Comparison of ENCODE assay signal across 9 mouse cellular contexts in the genomic region with DNA sequence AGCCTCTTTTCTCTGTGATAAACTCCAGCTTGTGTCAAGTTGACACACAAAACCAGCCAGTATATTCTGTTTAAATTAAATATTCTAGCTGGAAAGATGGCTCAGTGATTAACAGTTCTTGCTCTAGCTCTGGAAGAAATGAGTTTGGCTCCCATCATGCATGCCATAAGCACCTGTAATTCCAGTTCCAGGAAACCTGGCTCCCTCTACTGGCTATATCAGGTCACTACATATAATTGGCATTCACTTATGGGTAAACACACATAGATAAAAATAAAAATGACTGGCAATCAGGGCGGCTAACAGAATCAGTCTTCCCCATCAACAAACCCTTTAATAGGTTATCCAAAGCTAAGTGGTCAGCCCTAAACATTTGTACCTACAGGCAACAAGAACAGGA.
A peak's percentile ranks its signal among the peaks of the same experiment; 100 is the strongest.
DNase-seq lines count a peak whose midpoint lies in the region; ATAC-seq and TF ChIP-seq lines count a peak whose summit lies in the region.
"Had no signal": no experiment of that assay in that cellular context is flagged by ENCODE, and none has a peak within 500 bp of the region (broad histone marks: within the 10 kb centered on the region; RNA-seq: fewer than 3 reads in every experiment).

No protein-coding gene starts in this region.

- no peak for ATAC-seq in intestine, postnatal 0 days
- ATAC-seq in intestine, embryonic 15.5 days: no peak
- ATAC-seq: activated CD4-positive, CD25-positive, alpha-beta regulatory T cell, adult 4 months had no signal

- no peak for TF ChIP-seq POLR2A in thymus, adult 2 months (IDR thresholded peaks at IDR 0.05; ENCODE audit: control insufficient read depth, extremely low read depth, insufficient read depth, low read length, poor library complexity)
- TF ChIP-seq POLR2A in cortical plate, adult 2 months (IDR thresholded peaks at IDR 0.05; ENCODE audit: extremely low read depth, insufficient read depth, low read length): no peak

- H3K4me1 ChIP-seq in intestine, postnatal 0 days (replicated peaks; ENCODE audit: control insufficient read depth, insufficient read depth, low read length): no peaks in the 10 kb centered on the region
- H3K4me1 ChIP-seq in intestine, embryonic 15.5 days (replicated peaks): no peaks in the 10 kb centered on the region
- no peaks in the 10 kb centered on the region for H3K4me1 ChIP-seq in thymus, adult 2 months (replicated peaks; ENCODE audit: control insufficient read depth, insufficient read depth, low read length)
- H3K4me1 ChIP-seq in cortical plate, adult 2 months (ENCODE audit: control insufficient read depth, insufficient read depth, low read length): no peaks in the 10 kb centered on the region
- H3K4me1 ChIP-seq in heart, embryonic 10.5 days: no peaks in the 10 kb centered on the region

- H3K27ac ChIP-seq in intestine, postnatal 0 days (ENCODE audit: low read depth, low read length): no peak overlapping the region
- H3K27ac ChIP-seq in intestine, embryonic 15.5 days: no peak overlapping the region
- no peak overlapping the region for H3K27ac ChIP-seq in thymus, adult 2 months (ENCODE audit: control insufficient read depth, insufficient read depth, low read length)
- no peak overlapping the region for H3K27ac ChIP-seq in cortical plate, adult 2 months (ENCODE audit: insufficient read depth, low read length)
- H3K27ac ChIP-seq in heart, embryonic 10.5 days: no peak overlapping the region

- peak; percentile 3 for DNase-seq in thymus, postnatal 0 days (ENCODE audit: low spot score)
- no peak for DNase-seq in thymus, adult 2 months
- no peak for DNase-seq in spleen, adult 12 weeks (ENCODE audit: low spot score)
- no peak for DNase-seq in heart, embryonic 10.5 days (ENCODE audit: low spot score)
- DNase-seq: right cerebral cortex, postnatal 4 days had no signal

- no peaks in the 10 kb centered on the region for H3K9me3 ChIP-seq in intestine, postnatal 0 days (ENCODE audit: control insufficient read depth)
- H3K9me3 ChIP-seq in intestine, embryonic 15.5 days: no peaks in the 10 kb centered on the region
- no peaks in the 10 kb centered on the region for H3K9me3 ChIP-seq in heart, embryonic 10.5 days

- no peak overlapping the region for H3K9ac ChIP-seq in intestine, postnatal 0 days (ENCODE audit: low read depth, low read length)
- H3K9ac ChIP-seq in intestine, embryonic 15.5 days: no peak overlapping the region

- TF ChIP-seq CTCF in intestine, postnatal 0 days (IDR thresholded peaks at IDR 0.05; ENCODE audit: low read depth): peak; percentile 69
- TF ChIP-seq CTCF in thymus, adult 2 months (IDR thresholded peaks at IDR 0.05; ENCODE audit: borderline replicate concordance, control insufficient read depth, extremely low read depth, insufficient read depth, low read length, poor library complexity): no peak
- 0 out of 2 replicates have a peak, but pooled peaks have one; percentile 16 for TF ChIP-seq CTCF in cortical plate, adult 2 months (IDR thresholded peaks at IDR 0.05; ENCODE audit: extremely low read depth, insufficient read depth, low read length)

- 30% methylated on average over 1 of the region's 1 CpGs for WGBS in intestine, postnatal 0 days
- 39% methylated on average over 1 of the region's 1 CpGs for WGBS in intestine, embryonic 15.5 days
- whole genome bisulfite sequencing in thymus, adult 2 months: 73% methylated on average over 1 of the region's 1 CpGs
- WGBS in heart, embryonic 10.5 days: 23% methylated on average over 1 of the region's 1 CpGs

- no peaks in the 10 kb centered on the region for H3K36me3 ChIP-seq in intestine, postnatal 0 days (ENCODE audit: control insufficient read depth, insufficient read depth)
- H3K36me3 ChIP-seq in intestine, embryonic 15.5 days: no peaks in the 10 kb centered on the region
- H3K36me3 ChIP-seq in thymus, adult 2 months (ENCODE audit: control insufficient read depth, insufficient read depth, low read length): no peaks in the 10 kb centered on the region
- no peaks in the 10 kb centered on the region for H3K36me3 ChIP-seq in heart, embryonic 10.5 days

- no peak overlapping the region for H3K4me2 ChIP-seq in intestine, postnatal 0 days (replicated peaks; ENCODE audit: low read depth)
- no peak overlapping the region for H3K4me2 ChIP-seq in intestine, embryonic 15.5 days (replicated peaks)

- no peak overlapping the region for H3K4me3 ChIP-seq in intestine, postnatal 0 days (ENCODE audit: low read depth, low read length)
- no peak overlapping the region for H3K4me3 ChIP-seq in intestine, embryonic 15.5 days (replicated peaks)
- H3K4me3 ChIP-seq in thymus, adult 2 months (ENCODE audit: control insufficient read depth, insufficient read depth, low read length): no peak overlapping the region
- H3K4me3 ChIP-seq in cortical plate, adult 2 months (ENCODE audit: insufficient read depth, low read length): no peak overlapping the region
- no peak overlapping the region for H3K4me3 ChIP-seq in heart, embryonic 10.5 days

- no peaks in the 10 kb centered on the region for H3K27me3 ChIP-seq in intestine, postnatal 0 days (replicated peaks; ENCODE audit: control insufficient read depth, insufficient read depth, low read length)
- H3K27me3 ChIP-seq in intestine, embryonic 15.5 days (replicated peaks): no peaks in the 10 kb centered on the region
- H3K27me3 ChIP-seq in thymus, adult 2 months (ENCODE audit: control insufficient read depth, insufficient read depth, low read length): no peaks in the 10 kb centered on the region
- no peaks in the 10 kb centered on the region for H3K27me3 ChIP-seq in heart, embryonic 10.5 days (ENCODE audit: insufficient read depth, poor library complexity, severe bottlenecking)
